Mouse (Mus musculus) spleen, postnatal 0 days (tissue): ENCODE measurements around the gene Nynrin. TPM values are rescaled to one million over a fixed set of nuclear protein-coding genes. Genes with fewer than 3 reads are reported as not detected.

ENCODE experiments used
- polyA plus RNA-seq: library from polyadenylated mRNA; unstranded; fragments of >200 nt; fragmentation: Nextera tagmentation; extraction: Ambion mirVana; gene quantifications from 2 replicates; pipeline ENCODE4 v1.2.1, GENCODE M21; 2015

Nynrin gene
- 1.6 and 2.8 TPM in 2 replicates for polyA plus RNA-seq

DNA sequence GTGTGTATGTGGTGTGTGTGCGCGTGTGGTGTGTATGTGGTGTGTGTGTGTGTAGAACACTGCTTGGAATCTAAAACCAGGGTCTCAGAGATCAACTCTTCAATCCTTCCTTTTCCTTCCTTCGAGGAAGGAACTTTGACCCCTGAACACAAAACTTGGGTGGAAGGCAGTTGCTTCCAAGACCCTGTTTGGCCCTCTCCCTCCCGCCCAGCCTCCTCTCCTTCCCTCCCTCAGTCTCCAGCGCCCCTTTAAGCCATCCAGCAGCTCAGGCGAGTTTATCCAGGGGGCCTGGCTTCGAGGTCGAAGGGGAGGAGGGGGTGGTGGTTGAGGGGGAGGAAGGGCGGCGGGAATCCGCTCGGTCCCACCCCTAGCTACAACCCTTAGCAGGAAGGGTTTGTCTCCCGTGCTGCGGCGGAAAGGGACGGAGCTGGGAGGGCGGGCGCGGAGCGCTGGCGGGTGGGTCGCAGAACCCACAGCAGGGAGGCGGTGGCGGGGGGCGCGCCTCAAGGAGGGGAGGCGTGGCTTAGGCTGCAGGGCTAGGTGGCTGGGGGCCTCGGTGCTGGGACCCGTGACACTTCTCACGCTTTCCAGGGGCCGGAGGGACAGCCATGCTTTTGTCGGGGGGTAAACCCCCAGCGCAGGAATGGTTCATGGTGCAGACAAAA lies at the start of gene Nynrin:
Gene Nynrin, plus strand, starts transcription at position 390 of the 665 bp plus-strand sequence.

DNA sequence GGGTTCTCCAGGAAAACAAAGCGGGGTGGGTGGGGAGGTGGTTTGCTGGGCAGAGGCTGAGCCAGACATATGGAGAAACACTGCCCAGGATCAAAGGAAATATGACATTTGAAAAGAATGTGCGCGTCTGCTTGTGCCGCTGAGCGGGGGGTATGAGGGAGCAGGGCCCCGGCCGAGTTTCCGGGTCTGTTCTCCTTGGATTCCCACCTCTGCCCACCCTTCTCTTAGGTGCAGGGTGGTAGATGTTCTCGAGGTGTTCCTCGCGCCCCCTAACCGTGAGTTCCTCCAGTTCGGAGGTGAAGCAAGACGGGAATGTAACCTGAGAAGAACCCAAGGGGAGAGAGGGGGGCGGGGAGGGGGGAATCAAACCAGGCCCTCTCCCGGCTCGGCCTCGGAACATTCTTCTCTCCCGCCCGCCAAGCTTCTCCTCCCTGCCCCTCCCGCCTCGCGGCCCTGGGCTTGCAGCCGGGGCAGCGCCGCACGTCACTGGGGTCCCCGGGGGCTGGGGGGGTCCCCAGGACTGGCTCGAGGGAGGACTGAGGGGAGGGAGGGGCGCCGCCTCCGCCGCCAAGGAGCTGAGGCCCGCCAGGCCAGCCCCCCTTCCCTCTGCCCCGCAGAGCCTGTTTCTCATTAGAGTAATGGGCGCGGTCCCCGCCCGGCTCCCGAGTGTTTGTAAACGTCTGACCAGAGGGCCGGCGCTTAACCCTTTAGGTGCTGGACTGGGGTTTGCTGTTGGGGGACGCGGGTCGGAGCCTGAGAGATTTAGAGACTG lies 30.6 kb upstream of the Nynrin start, which contains the start of gene Nfatc4:
Gene Nfatc4, plus strand, starts transcription at position 154 of the 772 bp plus-strand sequence.

DNA sequence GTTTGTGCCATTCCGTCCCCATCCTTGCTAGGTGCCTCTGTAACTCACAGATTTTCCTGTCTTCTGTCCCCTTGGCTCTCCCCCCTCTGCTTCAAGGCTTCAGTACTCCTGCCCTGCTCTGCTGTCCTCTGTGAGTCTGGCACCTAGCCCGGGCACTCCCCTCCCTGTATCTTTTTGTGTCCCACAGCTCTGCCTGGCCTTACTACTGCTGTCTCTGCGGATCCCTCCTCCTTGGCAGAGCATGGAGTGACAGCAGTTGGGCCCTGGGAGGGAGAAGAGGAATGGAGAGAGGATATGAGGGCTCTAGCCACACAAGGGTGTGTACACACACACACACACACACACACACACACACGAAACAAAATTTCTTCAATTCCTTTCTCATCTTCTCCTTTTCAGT lies 30.4 kb downstream of the Nynrin start, which contains the start of gene Cbln3:
Gene Cbln3, minus strand, starts transcription at position 227 of the 400 bp plus-strand sequence.

GRCm38 (mm10) chr14:55884713-55885113 lies 30.9 kb downstream of the Nynrin start, which contains the start of gene Khnyn:
TSS of gene Khnyn (plus strand) at chr14:55884947.

DNA sequence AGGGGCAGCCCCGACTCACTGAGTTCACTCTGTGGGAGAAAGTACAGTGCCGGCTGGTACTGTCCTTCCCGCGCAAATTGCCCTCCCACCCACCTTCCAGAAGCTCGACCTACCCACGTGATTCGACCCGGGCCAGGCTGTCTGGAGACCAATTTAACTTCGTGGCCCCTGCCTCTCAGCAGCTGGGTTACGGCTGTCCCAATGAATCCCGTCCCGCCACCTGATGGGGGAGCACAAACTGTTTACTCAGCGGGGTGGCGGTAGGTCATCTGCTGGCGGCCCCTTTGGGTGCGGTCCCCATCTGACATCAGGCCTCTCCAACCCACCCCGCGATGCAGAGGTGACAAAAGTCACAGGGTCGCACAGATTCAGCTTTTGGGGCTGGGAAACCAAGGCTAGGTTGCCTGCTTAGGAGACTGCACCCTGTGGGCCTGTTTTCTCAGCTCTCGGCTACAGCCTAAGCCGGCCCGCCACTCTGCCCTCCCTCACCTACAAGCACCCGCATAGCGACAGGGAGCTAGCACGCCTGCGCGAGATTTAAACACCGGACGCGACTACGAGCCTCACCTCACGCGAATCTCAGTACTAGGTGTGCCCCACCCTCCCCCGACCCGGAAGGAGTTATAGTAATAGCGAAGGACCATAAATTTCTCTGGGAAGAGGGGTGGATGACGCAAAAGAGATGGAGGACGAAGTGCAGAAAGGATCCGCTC lies 46.0 kb downstream of the Nynrin start, which contains the start of gene Sdr39u1:
Gene Sdr39u1, minus strand, starts transcription at position 593 of the 713 bp plus-strand sequence.

Other genes with a start within 250 kb of the Nynrin start
- gene Rec8, start 236.0 kb upstream of the Nynrin start, polyA plus RNA-seq, result 5.8 and 7.8 TPM in 2 replicates
- gene Ipo4, start 218.1 kb upstream of the Nynrin start, polyA plus RNA-seq, result 24.1 and 28.0 TPM in 2 replicates
- gene Gm49378, start 216.1 kb upstream of the Nynrin start, polyA plus RNA-seq, result 0.64 and 1.7 TPM in 2 replicates
- 56.5 and 57.4 TPM in 2 replicates for gene Tm9sf1, start 210.2 kb upstream of the Nynrin start, polyA plus RNA-seq
- gene Tssk4, start 203.8 kb upstream of the Nynrin start, polyA plus RNA-seq, result 0.56 and 0.63 TPM in 2 replicates
- 30.4 TPM in 2 replicates for gene Mdp1, start 193.5 kb upstream of the Nynrin start, polyA plus RNA-seq
- gene Gmpr2, start 182.1 kb upstream of the Nynrin start, polyA plus RNA-seq, result 27.5 and 30.5 TPM in 2 replicates
- 303 and 330 TPM in 2 replicates for gene Nedd8, start 181.9 kb upstream of the Nynrin start, polyA plus RNA-seq
- gene Tinf2, start 172.2 kb upstream of the Nynrin start, polyA plus RNA-seq, result 25.8 and 29.4 TPM in 2 replicates
- 1.5 and 2.0 TPM in 2 replicates for gene Tgm1, start 140.1 kb upstream of the Nynrin start, polyA plus RNA-seq
- gene Rabggta, start 131.7 kb upstream of the Nynrin start, polyA plus RNA-seq, result 9.9 and 14.2 TPM in 2 replicates
- gene Dhrs1, start 108.3 kb upstream of the Nynrin start, polyA plus RNA-seq, result 29.1 and 35.1 TPM in 2 replicates
- 28.7 and 31.5 TPM in 2 replicates for gene Nop9, start 108.3 kb upstream of the Nynrin start, polyA plus RNA-seq
- 0.23 TPM in 1 of 2 replicates, not detected in the other for gene Cideb, start 95.6 kb upstream of the Nynrin start, polyA plus RNA-seq
- gene Ltb4r2, start 92.6 kb upstream of the Nynrin start, polyA plus RNA-seq, result 0.49 and 0.78 TPM in 2 replicates
- gene Ltb4r1, start 88.0 kb upstream of the Nynrin start, polyA plus RNA-seq, result 33.2 and 51.6 TPM in 2 replicates
- 1.9 and 3.1 TPM in 2 replicates for gene Adcy4, start 69.9 kb upstream of the Nynrin start, polyA plus RNA-seq
- gene Ripk3, start 65.1 kb upstream of the Nynrin start, polyA plus RNA-seq, result 28.4 and 31.4 TPM in 2 replicates
- gene Nfatc4, start 30.9 kb upstream of the Nynrin start, polyA plus RNA-seq, result 4.8 and 7.3 TPM in 2 replicates
- 0.05 and 0.22 TPM in 2 replicates for gene Cbln3, start 30.4 kb downstream of the Nynrin start, polyA plus RNA-seq
- gene Khnyn, start 30.9 kb downstream of the Nynrin start, polyA plus RNA-seq, result 7.6 and 10.2 TPM in 2 replicates
- gene Sdr39u1, start 46.3 kb downstream of the Nynrin start, polyA plus RNA-seq, result 22.0 and 25.5 TPM in 2 replicates
- 249 and 554 TPM in 2 replicates for gene Cma1, start 90.7 kb downstream of the Nynrin start, polyA plus RNA-seq
- gene Cma2, start 97.0 kb downstream of the Nynrin start, polyA plus RNA-seq, result 0.45 and 0.92 TPM in 2 replicates
- 0.36 and 0.63 TPM in 2 replicates for gene Mcpt1, start 164.0 kb downstream of the Nynrin start, polyA plus RNA-seq
- not detected in 2 replicates for gene Mcpt9, start 176.5 kb downstream of the Nynrin start, polyA plus RNA-seq
- 2.1 and 4.4 TPM in 2 replicates for gene Mcpt2, start 188.0 kb downstream of the Nynrin start, polyA plus RNA-seq
- gene Mcpt4, start 208.3 kb downstream of the Nynrin start, polyA plus RNA-seq, result 129 and 337 TPM in 2 replicates
- 32.2 and 48.0 TPM in 2 replicates for gene Mcpt8, start 231.3 kb downstream of the Nynrin start, polyA plus RNA-seq
- gene Ctsg, start 248.6 kb downstream of the Nynrin start, polyA plus RNA-seq, result 81.1 and 110 TPM in 2 replicates